Comparison of ENCODE assay signal across 8 mouse cellular contexts in genomic region chr5:110770448-110771158, GRCm38 (mm10). TPM values are rescaled to one million over a fixed set of nuclear protein-coding genes. Genes with fewer than 3 reads are reported as not detected.
DNase-seq lines count a peak whose midpoint lies in the region; ATAC-seq lines count a peak whose summit lies in the region.

TSS of gene Ep400 (minus strand) at chr5:110770717.

- no peaks in the 10 kb centered on the region for H3K9me3 ChIP-seq in hindbrain, embryonic 15.5 days

- peaks cover 22% of the 10 kb centered on the region for H3K4me1 ChIP-seq in hindbrain, embryonic 15.5 days (replicated peaks)

- peak; percentile 100 for DNase-seq in T-cell, adult 2 months (ENCODE audit: low spot score)
- peak; percentile 100 for DNase-seq in cerebellum, postnatal 36 days
- peak; percentile 99 for DNase-seq in frontal cortex, postnatal 36 days (ENCODE audit: low spot score in 2 of 2)
- DNase-seq in left cerebral cortex, adult 11 months (ENCODE audit: low spot score), result peak; percentile 99
- DNase-seq in lung, postnatal 4 days, result peak; percentile 100
- peak; percentile 98 for DNase-seq in retina, postnatal 7 days (ENCODE audit: low read depth, low spot score)
- peak; percentile 99 for DNase-seq in urinary bladder, adult 2 months (ENCODE audit: low spot score)

- H3K4me3 ChIP-seq in hindbrain, embryonic 15.5 days, result peak within 1 kb of the TSS; percentile 62

- peak within 1 kb of the TSS; percentile 64 for H3K9ac ChIP-seq in hindbrain, embryonic 15.5 days

- H3K36me3 ChIP-seq in hindbrain, embryonic 15.5 days, result peaks cover 10% of the 10 kb centered on the region; the same call in 1 of the 2 replicates

- ATAC-seq in hindbrain, embryonic 15.5 days (ENCODE audit: low FRiP score, low read depth), result peak; percentile 99

- peak within 1 kb of the TSS; percentile 90 for H3K27ac ChIP-seq in hindbrain, embryonic 15.5 days (replicated peaks)

- H3K4me2 ChIP-seq in hindbrain, embryonic 15.5 days, result peak within 1 kb of the TSS; percentile 74

- H3K27me3 ChIP-seq in hindbrain, embryonic 15.5 days, result no peaks in the 10 kb centered on the region

- WGBS in hindbrain, embryonic 15.5 days, result under 1% methylated on average over 83 of the region's 83 CpGs

RNA-seq across cellular contexts. Expression of gene Ep400, which starts in this region (rescaled TPM):
- 50.8 and 51.3 TPM in 2 replicates for polyA plus RNA-seq in hindbrain, embryonic 15.5 days (2015; fragmentation: Nextera tagmentation; extraction: Ambion mirVana)
- polyA plus RNA-seq in urinary bladder, adult 2 months (2012; rRNA removed), result 13.7 and 22.6 TPM in 2 replicates

Comparison
In these comparisons a context has a peak if more than half of its experiments do, and no peak if none do; other contexts are left out.
1. Peak in every context shown above with its lines: DNase-seq, ATAC-seq, H3K4me3 ChIP-seq and H3K27ac ChIP-seq.